Mouse (Mus musculus): ENCODE measurements around the gene Echdc3. TPM values are rescaled to one million over a fixed set of nuclear protein-coding genes. Genes with fewer than 3 reads are reported as not detected.

Gene Echdc3
- polyA plus RNA-seq, 1 experiment: 1.6 TPM

- H3K4me1 ChIP-seq (ENCODE audit: control insufficient read depth, insufficient read depth, low read length): peaks cover 3% of the 10 kb centered on the region; the same call in 1 of the 2 replicates
- no peak overlapping the region for H3K4me3 ChIP-seq (ENCODE audit: insufficient read depth, low read length)
- TF ChIP-seq POLR2A (IDR thresholded peaks at IDR 0.05; ENCODE audit: extremely low read depth, insufficient read depth, low read length) (no peak), CTCF (IDR thresholded peaks at IDR 0.05; ENCODE audit: extremely low read depth, insufficient read depth, low read length) (no peak)
- H3K27ac ChIP-seq (ENCODE audit: insufficient read depth, low read length): no peak overlapping the region
These were observed 39.7 kb upstream of the Echdc3 start for GRCm38 (mm10) chr2:6252491-6252890.

- Histone ChIP-seq H3K4me3 (ENCODE audit: insufficient read depth, low read length) (no peak overlapping the region), H3K27ac (ENCODE audit: insufficient read depth, low read length) (no peak overlapping the region), H3K4me1 (ENCODE audit: control insufficient read depth, insufficient read depth, low read length) (peaks cover 2% of the 10 kb centered on the region; the same call in 1 of the 2 replicates)
- TF ChIP-seq CTCF (IDR thresholded peaks at IDR 0.05; ENCODE audit: extremely low read depth, insufficient read depth, low read length) (no peak), POLR2A (IDR thresholded peaks at IDR 0.05; ENCODE audit: extremely low read depth, insufficient read depth, low read length) (no peak)
These were observed 38.3 kb upstream of the Echdc3 start for GRCm38 (mm10) chr2:6251076-6251496.

- no peaks in the 10 kb centered on the region for H3K4me1 ChIP-seq (ENCODE audit: control insufficient read depth, insufficient read depth, low read length)
- no peak for TF ChIP-seq CTCF (IDR thresholded peaks at IDR 0.05; ENCODE audit: extremely low read depth, insufficient read depth, low read length)
- no peak for TF ChIP-seq POLR2A (IDR thresholded peaks at IDR 0.05; ENCODE audit: extremely low read depth, insufficient read depth, low read length)
- H3K4me3 ChIP-seq (ENCODE audit: insufficient read depth, low read length): no peak overlapping the region
- H3K27ac ChIP-seq (ENCODE audit: insufficient read depth, low read length): no peak overlapping the region
These were observed 28.6 kb upstream of the Echdc3 start for GRCm38 (mm10) chr2:6241446-6241845.

- Histone ChIP-seq H3K4me3 (ENCODE audit: insufficient read depth, low read length) (no peak overlapping the region), H3K27ac (ENCODE audit: insufficient read depth, low read length) (no peak overlapping the region), H3K4me1 (ENCODE audit: control insufficient read depth, insufficient read depth, low read length) (no peaks in the 10 kb centered on the region)
- TF ChIP-seq POLR2A (IDR thresholded peaks at IDR 0.05; ENCODE audit: extremely low read depth, insufficient read depth, low read length) (no peak), CTCF (IDR thresholded peaks at IDR 0.05; ENCODE audit: extremely low read depth, insufficient read depth, low read length) (no peak)
These were observed 27.2 kb upstream of the Echdc3 start for GRCm38 (mm10) chr2:6240072-6240471.

- TF ChIP-seq POLR2A (IDR thresholded peaks at IDR 0.05; ENCODE audit: extremely low read depth, insufficient read depth, low read length) (no peak), CTCF (IDR thresholded peaks at IDR 0.05; ENCODE audit: extremely low read depth, insufficient read depth, low read length) (no peak)
- Histone ChIP-seq H3K27ac (ENCODE audit: insufficient read depth, low read length) (no peak overlapping the region), H3K4me3 (ENCODE audit: insufficient read depth, low read length) (no peak overlapping the region), H3K4me1 (ENCODE audit: control insufficient read depth, insufficient read depth, low read length) (no peaks in the 10 kb centered on the region)
These were observed 26.5 kb upstream of the Echdc3 start for GRCm38 (mm10) chr2:6239333-6239732.

- Histone ChIP-seq H3K4me1 (ENCODE audit: control insufficient read depth, insufficient read depth, low read length) (no peaks in the 10 kb centered on the region), H3K4me3 (ENCODE audit: insufficient read depth, low read length) (no peak overlapping the region), H3K27ac (ENCODE audit: insufficient read depth, low read length) (no peak overlapping the region)
- TF ChIP-seq POLR2A (IDR thresholded peaks at IDR 0.05; ENCODE audit: extremely low read depth, insufficient read depth, low read length): no peak
- TF ChIP-seq CTCF (IDR thresholded peaks at IDR 0.05; ENCODE audit: extremely low read depth, insufficient read depth, low read length): no peak
These were observed 25.8 kb upstream of the Echdc3 start for GRCm38 (mm10) chr2:6238679-6239078.

GRCm38 (mm10) chr2:6238244-6238643, 25.4 kb upstream of the Echdc3 start:
- H3K27ac ChIP-seq (ENCODE audit: insufficient read depth, low read length): no peak overlapping the region
- no peak for TF ChIP-seq POLR2A (IDR thresholded peaks at IDR 0.05; ENCODE audit: extremely low read depth, insufficient read depth, low read length)
- TF ChIP-seq CTCF (IDR thresholded peaks at IDR 0.05; ENCODE audit: extremely low read depth, insufficient read depth, low read length): no peak
- no peak overlapping the region for H3K4me3 ChIP-seq (ENCODE audit: insufficient read depth, low read length)
- no peaks in the 10 kb centered on the region for H3K4me1 ChIP-seq (ENCODE audit: control insufficient read depth, insufficient read depth, low read length)

GRCm38 (mm10) chr2:6233353-6233752, 20.5 kb upstream of the Echdc3 start:
- TF ChIP-seq POLR2A (IDR thresholded peaks at IDR 0.05; ENCODE audit: extremely low read depth, insufficient read depth, low read length) (no peak), CTCF (IDR thresholded peaks at IDR 0.05; ENCODE audit: extremely low read depth, insufficient read depth, low read length) (no peak)
- Histone ChIP-seq H3K27ac (ENCODE audit: insufficient read depth, low read length) (no peak overlapping the region), H3K4me3 (ENCODE audit: insufficient read depth, low read length) (no peak overlapping the region), H3K4me1 (ENCODE audit: control insufficient read depth, insufficient read depth, low read length) (0 out of 2 replicates have a peak, but pooled peaks cover 1% of the 10 kb centered on the region)

GRCm38 (mm10) chr2:6232755-6233154, 19.9 kb upstream of the Echdc3 start:
- Histone ChIP-seq H3K4me3 (ENCODE audit: insufficient read depth, low read length) (no peak overlapping the region), H3K4me1 (ENCODE audit: control insufficient read depth, insufficient read depth, low read length) (0 out of 2 replicates have a peak, but pooled peaks cover 1% of the 10 kb centered on the region), H3K27ac (ENCODE audit: insufficient read depth, low read length) (no peak overlapping the region)
- TF ChIP-seq POLR2A (IDR thresholded peaks at IDR 0.05; ENCODE audit: extremely low read depth, insufficient read depth, low read length) (no peak), CTCF (IDR thresholded peaks at IDR 0.05; ENCODE audit: extremely low read depth, insufficient read depth, low read length) (no peak)

- Histone ChIP-seq H3K4me1 (ENCODE audit: control insufficient read depth, insufficient read depth, low read length) (peaks cover 1% of the 10 kb centered on the region; the same call in 1 of the 2 replicates), H3K27ac (ENCODE audit: insufficient read depth, low read length) (no peak overlapping the region), H3K4me3 (ENCODE audit: insufficient read depth, low read length) (no peak overlapping the region)
- no peak for TF ChIP-seq CTCF (IDR thresholded peaks at IDR 0.05; ENCODE audit: extremely low read depth, insufficient read depth, low read length)
- TF ChIP-seq POLR2A (IDR thresholded peaks at IDR 0.05; ENCODE audit: extremely low read depth, insufficient read depth, low read length): no peak
These were observed 18.0 kb upstream of the Echdc3 start for GRCm38 (mm10) chr2:6230865-6231264.

Data from cortical plate, adult 2 months (tissue).